Mouse (Mus musculus): ENCODE measurements around the gene Inafm2.

The Inafm2 gene

GRCm38 (mm10) chr2:118745232-118745884, at the start of gene Inafm2:
Gene Inafm2 (plus strand): TSS chr2:118745758.
- peak; percentile 91 for DNase-seq (ENCODE audit: low read depth, low spot score)

DNA sequence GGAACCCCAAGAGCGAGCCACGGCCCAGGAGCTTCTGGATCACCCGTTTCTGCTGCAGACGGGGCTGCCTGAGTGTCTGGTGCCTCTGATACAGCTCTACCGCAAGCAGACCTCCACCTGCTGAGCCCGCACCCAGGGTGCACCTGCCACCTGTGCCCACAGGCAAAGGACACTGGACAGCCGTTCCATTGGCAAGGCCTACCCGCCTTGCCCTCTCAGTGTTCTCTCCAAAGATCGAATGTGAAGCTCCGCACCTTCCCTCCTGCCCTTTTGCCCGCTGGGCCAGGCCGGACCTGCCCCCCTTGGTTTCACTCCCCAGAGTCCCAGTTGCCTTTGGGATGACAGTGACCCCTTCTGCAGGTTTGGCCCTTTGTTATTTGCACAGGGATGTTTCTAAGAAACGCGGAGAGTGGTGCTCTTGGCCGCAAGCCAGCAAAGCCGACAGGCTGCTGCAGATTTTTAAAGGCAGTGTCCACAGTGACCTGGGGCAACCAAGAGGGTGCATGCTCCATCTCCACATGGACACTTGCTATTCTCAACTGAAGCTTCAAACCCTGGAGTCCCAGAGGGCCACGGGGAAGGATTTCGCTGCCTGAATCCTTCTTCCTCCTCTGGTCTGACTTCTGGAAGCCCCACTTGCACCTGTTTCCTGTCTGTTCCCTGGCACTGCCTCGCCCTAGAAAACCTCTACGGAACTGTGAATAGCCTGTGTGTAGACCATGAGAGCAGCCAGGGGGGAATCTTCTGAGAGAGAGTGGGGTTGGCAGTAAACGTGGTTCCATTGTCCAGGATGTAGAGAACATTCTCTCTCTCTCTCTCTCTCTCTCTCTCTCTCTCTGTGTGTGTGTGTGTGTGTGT, 48.9 kb upstream of the Inafm2 start:
- DNase-seq (ENCODE audit: low read depth, low spot score): no peak

GRCm38 (mm10) chr2:118697311-118697877, 48.2 kb upstream of the Inafm2 start:
- no peak for DNase-seq (ENCODE audit: low read depth, low spot score)

DNA sequence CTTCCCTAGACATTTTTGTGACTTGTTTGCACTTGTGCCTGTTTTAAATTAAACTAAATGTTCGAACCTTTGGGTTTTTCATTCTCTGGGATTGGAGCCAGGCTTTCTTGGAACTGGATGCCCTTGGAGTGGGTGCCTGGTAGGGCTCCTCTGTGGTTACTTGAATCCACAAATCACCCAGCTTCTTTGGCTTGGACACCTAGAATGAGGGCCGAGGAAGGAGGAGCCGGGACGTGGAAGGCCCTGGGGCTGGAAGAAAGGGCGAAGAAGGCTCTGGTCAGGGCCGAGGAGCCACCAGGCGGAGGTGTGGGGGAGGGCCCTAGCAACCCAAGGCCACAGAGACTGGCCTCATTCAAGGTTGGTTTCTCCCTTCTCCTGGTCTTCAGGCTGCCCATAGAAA, 47.6 kb upstream of the Inafm2 start:
- DNase-seq (ENCODE audit: low read depth, low spot score): no peak

- DNase-seq (ENCODE audit: low read depth, low spot score): peak; percentile 87
Observed at GRCm38 (mm10) chr2:118700179-118701062, 45.1 kb upstream of the Inafm2 start.

- DNase-seq (ENCODE audit: low read depth, low spot score): no peak
Observed at GRCm38 (mm10) chr2:118701161-118701560, 44.4 kb upstream of the Inafm2 start.

DNA sequence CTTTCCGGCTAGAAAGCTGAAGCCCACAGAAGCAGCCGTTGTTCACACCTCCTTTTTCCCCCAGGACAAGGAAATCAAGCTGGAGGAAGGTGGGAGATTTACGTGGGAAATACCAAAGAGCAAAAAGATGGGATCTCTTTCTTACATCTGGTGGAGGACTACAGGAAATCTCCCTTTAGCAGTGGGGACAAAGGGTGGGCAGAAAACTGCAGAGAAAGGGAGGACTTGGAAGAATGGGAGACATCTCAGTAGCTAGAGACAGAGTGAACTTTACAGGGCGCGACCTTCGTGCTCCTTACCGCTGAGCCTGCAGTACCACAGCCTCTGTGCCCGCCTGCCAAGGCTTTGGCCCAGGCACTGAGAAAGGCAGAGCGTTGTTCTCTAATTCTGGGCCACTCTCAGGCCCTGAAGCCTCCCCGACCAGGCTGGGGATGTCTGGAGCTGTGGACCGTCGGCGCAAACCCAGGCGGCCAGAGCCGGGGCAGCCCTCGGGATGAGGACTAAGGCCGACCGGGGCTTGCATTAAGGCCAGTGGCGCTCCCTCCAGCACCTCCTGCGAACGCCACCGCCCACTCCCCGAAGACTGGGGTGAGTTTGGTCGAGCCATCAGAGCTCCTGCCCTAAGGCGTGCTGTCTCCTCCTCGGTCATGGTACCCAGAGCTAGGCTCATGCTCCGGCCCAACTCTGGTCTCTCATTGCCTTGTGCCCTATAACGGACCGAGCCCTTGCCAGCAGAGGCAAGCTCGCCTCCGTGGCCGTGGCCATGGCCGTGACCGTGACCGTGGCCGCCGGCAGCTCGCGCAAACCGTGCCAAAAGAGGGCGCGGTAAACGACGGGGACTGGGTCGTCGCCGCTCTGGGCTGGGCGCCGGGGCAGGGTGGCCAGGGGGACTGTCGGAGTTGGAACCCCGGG, 43.3 kb upstream of the Inafm2 start:
- DNase-seq (ENCODE audit: low read depth, low spot score): no peak

DNA sequence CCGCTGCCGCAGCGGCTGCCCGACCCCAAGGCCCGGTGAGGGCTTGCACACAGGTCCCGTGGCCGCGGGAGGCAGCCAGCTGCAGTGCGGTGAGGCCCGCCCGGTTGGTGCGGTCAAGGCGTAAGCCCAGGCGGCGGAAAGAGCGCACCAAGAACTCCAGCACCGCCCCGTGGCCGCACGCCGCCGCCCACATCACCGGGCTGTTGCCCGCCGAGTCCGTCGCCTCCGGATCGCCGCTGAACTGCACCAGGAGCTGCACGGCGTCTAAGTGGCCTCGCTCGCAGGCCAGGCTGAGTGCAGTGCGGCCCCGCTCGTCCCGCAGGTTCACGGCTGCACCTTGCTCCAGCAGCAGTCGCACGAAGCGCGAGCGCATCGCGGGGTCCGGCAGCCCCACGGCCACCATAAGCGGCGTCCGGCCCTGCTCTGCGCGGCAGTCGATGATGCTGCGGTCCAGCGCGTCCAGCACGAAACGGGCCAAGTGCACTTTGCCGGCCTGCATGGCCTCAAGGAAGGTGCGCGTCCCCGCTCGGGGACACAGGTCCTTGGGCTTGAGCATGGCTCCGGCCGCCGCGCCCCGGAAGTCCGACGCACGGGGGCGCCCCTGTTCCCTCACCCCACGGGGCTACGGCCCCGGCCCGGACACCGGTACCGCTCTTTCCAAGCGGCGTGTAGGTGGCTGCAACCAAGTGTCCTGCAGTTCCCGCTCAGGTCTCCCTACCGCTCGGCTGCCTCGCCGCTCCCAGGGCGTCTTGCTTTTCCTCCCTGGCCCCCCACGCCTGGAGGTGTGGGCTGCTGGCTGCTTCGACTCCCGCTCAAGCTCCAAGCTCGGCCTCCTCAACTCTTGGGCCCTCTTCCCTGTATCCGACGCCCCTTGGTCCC, 42.4 kb upstream of the Inafm2 start:
- peak; percentile 43 for DNase-seq (ENCODE audit: low read depth, low spot score)

- no peak for DNase-seq (ENCODE audit: low read depth, low spot score)
Observed at GRCm38 (mm10) chr2:118703913-118704730, 41.4 kb upstream of the Inafm2 start, which contains the start of gene Ankrd63. Gene Ankrd63 (minus strand): TSS chr2:118703963.

GRCm38 (mm10) chr2:118706436-118706835, 39.1 kb upstream of the Inafm2 start:
- DNase-seq (ENCODE audit: low read depth, low spot score): no peak

GRCm38 (mm10) chr2:118708472-118708871, 37.1 kb upstream of the Inafm2 start:
- no peak for DNase-seq (ENCODE audit: low read depth, low spot score)

GRCm38 (mm10) chr2:118709655-118710221, 35.8 kb upstream of the Inafm2 start:
- no peak for DNase-seq (ENCODE audit: low read depth, low spot score)

GRCm38 (mm10) chr2:118711038-118711494, 34.5 kb upstream of the Inafm2 start:
- DNase-seq (ENCODE audit: low read depth, low spot score): peak; percentile 49

- DNase-seq (ENCODE audit: low read depth, low spot score): no peak
Observed at GRCm38 (mm10) chr2:118713631-118714030, 31.9 kb upstream of the Inafm2 start.

- no peak for DNase-seq (ENCODE audit: low read depth, low spot score)
Observed at GRCm38 (mm10) chr2:118714230-118714629, 31.3 kb upstream of the Inafm2 start.

- DNase-seq (ENCODE audit: low read depth, low spot score): no peak
Observed at GRCm38 (mm10) chr2:118716677-118717076, 28.9 kb upstream of the Inafm2 start.

DNA sequence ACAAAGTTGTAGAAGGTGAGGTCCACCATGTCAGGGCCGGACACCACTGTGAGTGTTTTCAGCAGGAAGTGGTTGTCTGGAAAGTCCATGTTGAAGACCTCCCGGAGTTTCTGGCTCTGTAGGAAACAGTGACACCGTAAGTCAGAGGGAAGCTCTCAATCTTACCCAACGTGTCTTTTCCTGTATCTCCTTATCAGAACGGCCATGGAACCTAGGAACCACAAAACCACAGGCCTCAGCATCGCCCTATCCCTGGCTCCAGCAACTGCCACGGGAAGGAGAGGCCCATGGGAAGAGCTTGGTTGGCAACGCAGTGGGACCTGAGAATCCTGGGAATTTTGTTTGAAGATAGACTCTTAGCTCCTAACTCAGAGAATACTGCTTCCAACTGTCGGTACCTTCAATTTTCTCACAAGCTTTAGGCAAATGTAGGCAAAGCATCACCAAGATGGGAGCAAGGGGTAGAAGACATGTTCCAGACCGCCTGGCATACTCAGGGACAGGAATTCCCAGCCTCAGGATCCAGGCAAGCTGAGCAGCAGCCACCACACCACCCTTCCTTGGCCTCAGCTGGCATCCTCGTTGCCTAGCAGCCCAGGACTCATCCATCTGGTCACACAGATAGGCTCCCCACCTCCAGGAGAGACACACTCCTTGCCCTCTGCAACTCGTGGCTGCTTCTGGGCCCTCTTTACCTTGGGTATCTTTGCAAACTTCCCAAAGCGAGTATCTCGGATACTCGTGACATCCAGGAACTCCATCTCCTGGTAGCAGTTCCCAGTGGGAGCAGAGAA, 21.7 kb upstream of the Inafm2 start:
- DNase-seq (ENCODE audit: low read depth, low spot score): no peak
